Mouse (Mus musculus) hindbrain, embryonic 16.5 days (tissue): ENCODE results near the gene Chit1. TPM values are rescaled to one million over a fixed set of nuclear protein-coding genes. Genes with fewer than 3 reads are reported as not detected.
A peak's percentile ranks its signal among the peaks of the same experiment; 100 is the strongest.

Source experiments
- ATAC-seq: fragments of 200-750 bp; cut with Nextera tagmentation; 2 replicates; pipeline ENCODE4 v1.8.0; 2017; ENCODE audit warnings: moderate TSS enrichment, moderate library complexity
- H3K27ac ChIP-seq: fragments of 300-500 bp; sonication (generic); 2 replicates; pipeline ENCODE4 v1.5.1; 2014; ENCODE audit warnings: low read depth, mild to moderate bottlenecking, control low read depth, low read length, moderate library complexity
- H3K27me3 ChIP-seq: fragments of 300-500 bp; sonication (generic); replicated peaks from 2 replicates; pipeline ENCODE4 v1.6.1; 2014; ENCODE audit warnings: low read length; ENCODE audit not compliant: control insufficient read depth, insufficient read depth
- H3K36me3 ChIP-seq: fragments of 300-500 bp; sonication (generic); 2 replicates; pipeline ENCODE4 v1.6.1; 2014; ENCODE audit warnings: mild to moderate bottlenecking, low read length, moderate library complexity, mixed read lengths; ENCODE audit not compliant: control insufficient read depth, insufficient read depth
- H3K4me1 ChIP-seq: fragments of 300-500 bp; sonication (generic); 2 replicates; pipeline ENCODE4 v1.6.1; 2014; ENCODE audit warnings: low read depth, low read length; ENCODE audit not compliant: control insufficient read depth, insufficient read depth
- H3K4me2 ChIP-seq: fragments of 300-500 bp; sonication (generic); 2 replicates; pipeline ENCODE4 v1.6.1; 2014; ENCODE audit warnings: mild to moderate bottlenecking, low read length, control low read depth, moderate library complexity
- H3K4me3 ChIP-seq: fragments of 300-500 bp; sonication (generic); 2 replicates; pipeline ENCODE4 v1.5.1; 2014; ENCODE audit warnings: mild to moderate bottlenecking, low read length, control low read depth, moderate library complexity
- H3K9ac ChIP-seq: fragments of 300-500 bp; sonication (generic); 2 replicates; pipeline ENCODE4 v1.6.1; 2014; ENCODE audit warnings: low read depth, mild to moderate bottlenecking, control low read depth, low read length, moderate library complexity
- H3K9me3 ChIP-seq: fragments of 300-500 bp; sonication (generic); 2 replicates; pipeline ENCODE4 v1.6.1; 2014; ENCODE audit warnings: mild to moderate bottlenecking, low read length, moderate library complexity; ENCODE audit not compliant: control insufficient read depth
- WGBS: fragments of 180-500 bp; shearing (Covaris S2); extraction: QIAGEN DNeasy Blood & Tissue Kit; methylation state at CpG from one replicate; pipeline ENCODE4 v1.1.7; 2014; 5-methylcytosine and 5-hydroxymethylcytosine counted together
- polyA plus RNA-seq: library from polyadenylated mRNA; unstranded; fragments of >200 nt; fragmentation: Nextera tagmentation; extraction: Ambion mirVana; gene quantifications from 2 replicates; pipeline ENCODE4 v1.2.1, GENCODE M21; 2015

The Chit1 gene
- polyA plus RNA-seq, 1 experiment from 2014 or later = 0.73 TPM

- H3K27ac ChIP-seq = no peak overlapping the region
- H3K27me3 ChIP-seq = no peaks in the 10 kb centered on the region; the same call in 1 of the 2 replicates
- H3K4me2 ChIP-seq = no peak overlapping the region
- no peak overlapping the region for H3K4me3 ChIP-seq
- no peak for ATAC-seq
- H3K9ac ChIP-seq = no peak overlapping the region
- peaks cover 9% of the 10 kb centered on the region; the same call in 1 of the 2 replicates for H3K4me1 ChIP-seq
- H3K36me3 ChIP-seq = no peaks in the 10 kb centered on the region
- H3K9me3 ChIP-seq = no peaks in the 10 kb centered on the region
- 68% methylated on average over 8 of the region's 8 CpGs for WGBS
Measured at GRCm38 (mm10) chr1:134146066-134146465, 35.0 kb downstream of the Chit1 start.

- Histone ChIP-seq H3K4me3 (no peak overlapping the region), H3K36me3 (no peaks in the 10 kb centered on the region), H3K27ac (no peak overlapping the region), H3K27me3 (no peaks in the 10 kb centered on the region), H3K9me3 (no peaks in the 10 kb centered on the region), H3K9ac (no peak overlapping the region), H3K4me1 (no peaks in the 10 kb centered on the region; the same call in 1 of the 2 replicates), H3K4me2 (no peak overlapping the region)
- ATAC-seq = no peak
- 71% methylated on average over 8 of the region's 8 CpGs for WGBS
Measured at GRCm38 (mm10) chr1:134150076-134150475, 39.0 kb downstream of the Chit1 start.

- WGBS = 92% methylated on average over 9 of the region's 9 CpGs
- Histone ChIP-seq H3K4me3 (no peak overlapping the region), H3K36me3 (no peaks in the 10 kb centered on the region), H3K4me1 (no peaks in the 10 kb centered on the region; the same call in 1 of the 2 replicates), H3K9me3 (no peaks in the 10 kb centered on the region), H3K9ac (no peak overlapping the region), H3K27ac (no peak overlapping the region), H3K4me2 (no peak overlapping the region), H3K27me3 (no peaks in the 10 kb centered on the region)
- ATAC-seq = no peak
Measured at GRCm38 (mm10) chr1:134150745-134151144, 39.7 kb downstream of the Chit1 start.

- H3K27ac ChIP-seq = no peak overlapping the region
- no peaks in the 10 kb centered on the region for H3K9me3 ChIP-seq
- H3K9ac ChIP-seq = no peak overlapping the region
- no peaks in the 10 kb centered on the region for H3K27me3 ChIP-seq
- no peaks in the 10 kb centered on the region; the same call in 1 of the 2 replicates for H3K4me1 ChIP-seq
- H3K4me3 ChIP-seq = no peak overlapping the region
- WGBS = 32% methylated on average over 13 of the region's 13 CpGs
- H3K36me3 ChIP-seq = no peaks in the 10 kb centered on the region
- H3K4me2 ChIP-seq = peak overlapping the region; percentile 23; the same call in 1 of the 2 replicates
- ATAC-seq = peak; percentile 90
Measured at GRCm38 (mm10) chr1:134151655-134152412, 40.8 kb downstream of the Chit1 start.

- Histone ChIP-seq H3K4me2 (no peak overlapping the region), H3K27ac (no peak overlapping the region), H3K36me3 (no peaks in the 10 kb centered on the region), H3K9ac (no peak overlapping the region), H3K4me3 (no peak overlapping the region), H3K9me3 (no peaks in the 10 kb centered on the region), H3K4me1 (no peaks in the 10 kb centered on the region; the same call in 1 of the 2 replicates), H3K27me3 (no peaks in the 10 kb centered on the region)
- 78% methylated on average over 19 of the region's 21 CpGs for WGBS
- no peak for ATAC-seq
Measured at GRCm38 (mm10) chr1:134152626-134153590, 41.9 kb downstream of the Chit1 start.

GRCm38 (mm10) chr1:134154121-134154520 lies 43.1 kb downstream of the Chit1 start:
- no peaks in the 10 kb centered on the region; the same call in 1 of the 2 replicates for H3K4me1 ChIP-seq
- no peak for ATAC-seq
- H3K36me3 ChIP-seq = no peaks in the 10 kb centered on the region
- no peak overlapping the region for H3K27ac ChIP-seq
- no peak overlapping the region for H3K4me3 ChIP-seq
- H3K9me3 ChIP-seq = no peaks in the 10 kb centered on the region
- no peaks in the 10 kb centered on the region for H3K27me3 ChIP-seq
- no peak overlapping the region for H3K9ac ChIP-seq
- no peak overlapping the region for H3K4me2 ChIP-seq
- 97% methylated on average over 3 of the region's 3 CpGs for WGBS

- Histone ChIP-seq H3K9ac (no peak overlapping the region), H3K36me3 (no peaks in the 10 kb centered on the region), H3K27ac (no peak overlapping the region), H3K27me3 (no peaks in the 10 kb centered on the region), H3K9me3 (no peaks in the 10 kb centered on the region), H3K4me1 (no peaks in the 10 kb centered on the region; the same call in 1 of the 2 replicates), H3K4me2 (no peak overlapping the region), H3K4me3 (no peak overlapping the region)
- ATAC-seq = no peak
- WGBS = 66% methylated on average over 3 of the region's 3 CpGs
Measured at GRCm38 (mm10) chr1:134154655-134155054, 43.6 kb downstream of the Chit1 start.

GRCm38 (mm10) chr1:134160404-134160803 lies 49.4 kb downstream of the Chit1 start:
- no peak overlapping the region for H3K9ac ChIP-seq
- H3K36me3 ChIP-seq = no peaks in the 10 kb centered on the region
- no peak overlapping the region for H3K4me2 ChIP-seq
- H3K27me3 ChIP-seq = no peaks in the 10 kb centered on the region
- 89% methylated on average over 3 of the region's 3 CpGs for WGBS
- no peak overlapping the region for H3K4me3 ChIP-seq
- no peaks in the 10 kb centered on the region for H3K9me3 ChIP-seq
- no peak overlapping the region for H3K27ac ChIP-seq
- H3K4me1 ChIP-seq = no peaks in the 10 kb centered on the region
- ATAC-seq = no peak

- no peak overlapping the region for H3K4me3 ChIP-seq
- H3K27ac ChIP-seq = no peak overlapping the region
- H3K36me3 ChIP-seq = no peaks in the 10 kb centered on the region
- no peak for ATAC-seq
- no peaks in the 10 kb centered on the region for H3K4me1 ChIP-seq
- no peaks in the 10 kb centered on the region for H3K27me3 ChIP-seq
- H3K9ac ChIP-seq = no peak overlapping the region
- H3K9me3 ChIP-seq = no peaks in the 10 kb centered on the region
- WGBS = 82% methylated on average over 6 of the region's 6 CpGs
- H3K4me2 ChIP-seq = no peak overlapping the region
Measured at GRCm38 (mm10) chr1:134161399-134161798, 50.4 kb downstream of the Chit1 start.
